Mouse (Mus musculus): ENCODE data around the gene Ggt1. TPM values are rescaled to one million over a fixed set of nuclear protein-coding genes. Genes with fewer than 3 reads are reported as not detected.
"Not testable (repeated sequence)": the region's sequence is repeated elsewhere in the genome, so short reads cannot be mapped to it uniquely, and the experiment has no call there.

Ggt1 gene
- polyA plus RNA-seq, 1 experiment = 0.33 TPM

GRCm38 (mm10) chr10:75549886-75550285 lies 11.5 kb upstream of the Ggt1 start:
- DNase-seq (ENCODE audit: low spot score) = no peak

DNA sequence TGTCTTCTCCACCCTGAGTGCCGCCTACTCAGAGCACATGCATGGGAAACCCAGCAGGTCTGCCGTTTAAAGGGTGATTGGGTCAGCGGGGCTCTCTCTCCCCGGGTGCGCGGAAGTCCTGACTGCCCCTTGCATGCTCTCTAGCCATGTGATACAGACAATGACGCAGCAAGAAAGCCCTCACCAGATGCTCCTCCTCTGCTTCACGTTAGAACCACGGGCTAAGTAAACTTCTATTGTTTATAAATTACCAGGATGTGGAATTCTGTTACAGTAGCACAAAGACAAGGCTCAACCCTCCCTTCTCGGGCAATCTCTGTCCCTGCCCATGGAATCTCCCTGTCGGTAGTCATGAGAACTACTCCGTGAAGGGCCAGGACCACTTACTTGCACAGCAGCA lies 10.2 kb upstream of the Ggt1 start:
- DNase-seq (ENCODE audit: low spot score) = no peak

- no peak for DNase-seq (ENCODE audit: low spot score)
These were observed 9.3 kb upstream of the Ggt1 start for GRCm38 (mm10) chr10:75552106-75552505.

DNA sequence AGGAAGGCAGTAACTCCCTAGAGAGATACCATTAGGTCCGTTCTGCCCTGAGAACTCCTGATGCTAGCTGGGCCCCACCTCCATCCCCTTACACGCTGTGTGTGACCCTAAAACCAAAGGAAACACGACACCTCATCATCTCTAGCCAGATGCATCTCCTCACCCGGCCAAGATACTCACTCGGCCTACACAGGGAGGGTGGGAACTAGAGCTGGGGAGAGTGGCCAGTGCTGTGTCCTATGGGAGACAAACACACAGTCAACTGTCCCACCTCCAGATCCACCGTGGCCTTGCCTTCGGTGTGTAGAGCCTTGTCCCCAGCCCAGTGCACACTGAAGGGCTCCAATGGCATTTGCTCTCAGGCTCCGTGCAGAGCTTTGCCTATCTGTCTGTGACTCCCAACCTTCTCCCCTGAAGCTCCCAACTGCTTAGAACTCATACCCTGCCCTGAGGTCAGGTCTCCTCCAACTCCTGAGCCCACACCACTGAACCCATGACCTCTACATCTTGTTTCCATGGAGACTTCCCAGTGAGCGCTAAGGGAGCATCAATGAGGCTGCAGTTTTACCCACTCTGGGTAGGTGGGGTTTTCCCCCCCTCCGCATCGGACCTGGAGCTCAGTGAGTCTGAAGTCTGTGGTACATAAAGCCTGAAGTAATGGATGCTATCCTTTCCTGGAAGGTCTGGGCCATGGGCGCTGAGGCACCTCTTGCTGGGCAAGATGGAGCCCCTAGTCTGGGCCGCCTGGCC lies 8.5 kb upstream of the Ggt1 start:
- DNase-seq (ENCODE audit: low spot score) = no peak

DNA sequence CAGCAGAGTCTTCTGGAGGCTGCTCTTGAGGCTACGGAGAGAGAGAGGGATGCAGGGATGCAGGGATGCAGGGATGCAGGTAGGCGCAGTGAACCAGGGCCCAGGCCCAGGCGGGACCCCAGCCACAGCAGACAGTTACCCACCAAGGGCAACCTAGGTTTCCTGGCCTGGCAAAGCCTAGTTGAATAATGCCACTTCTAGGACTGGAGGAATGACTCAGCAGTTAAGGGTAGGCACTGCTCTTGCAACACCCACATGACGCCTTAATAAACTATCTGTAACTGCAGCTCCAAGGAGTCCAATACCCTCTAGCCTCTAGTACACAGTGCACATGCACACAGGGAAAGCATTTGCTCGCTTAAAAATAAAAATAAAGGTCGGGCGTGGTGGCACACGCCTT lies 7.3 kb upstream of the Ggt1 start:
- no peak for DNase-seq (ENCODE audit: low spot score)

- no peak for DNase-seq (ENCODE audit: low spot score)
These were observed 5.8 kb upstream of the Ggt1 start for GRCm38 (mm10) chr10:75555557-75555956.

DNA sequence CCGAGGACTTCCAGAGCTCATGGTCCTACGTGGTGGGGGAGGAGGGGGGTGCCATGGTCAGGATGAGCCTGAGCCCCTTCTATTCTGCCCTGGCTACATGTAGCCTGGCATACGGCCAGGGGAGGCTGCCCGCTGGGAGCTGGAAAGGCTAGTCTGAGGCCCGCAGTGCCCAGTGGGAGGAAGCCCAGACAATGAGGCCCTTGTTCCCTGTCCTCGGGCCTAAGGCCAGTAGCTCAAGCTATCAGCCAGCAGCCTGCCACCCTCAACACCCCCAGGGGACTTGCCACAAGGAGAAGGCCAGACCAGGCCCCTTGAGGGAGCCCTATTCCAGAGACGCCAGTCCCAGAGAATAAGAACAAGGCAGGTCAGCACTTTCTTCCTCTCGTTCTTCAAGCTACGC lies 5.4 kb upstream of the Ggt1 start:
- DNase-seq (ENCODE audit: low spot score) = no peak

- no peak for DNase-seq (ENCODE audit: low spot score)
These were observed 2.9 kb upstream of the Ggt1 start for GRCm38 (mm10) chr10:75558515-75558914.

DNA sequence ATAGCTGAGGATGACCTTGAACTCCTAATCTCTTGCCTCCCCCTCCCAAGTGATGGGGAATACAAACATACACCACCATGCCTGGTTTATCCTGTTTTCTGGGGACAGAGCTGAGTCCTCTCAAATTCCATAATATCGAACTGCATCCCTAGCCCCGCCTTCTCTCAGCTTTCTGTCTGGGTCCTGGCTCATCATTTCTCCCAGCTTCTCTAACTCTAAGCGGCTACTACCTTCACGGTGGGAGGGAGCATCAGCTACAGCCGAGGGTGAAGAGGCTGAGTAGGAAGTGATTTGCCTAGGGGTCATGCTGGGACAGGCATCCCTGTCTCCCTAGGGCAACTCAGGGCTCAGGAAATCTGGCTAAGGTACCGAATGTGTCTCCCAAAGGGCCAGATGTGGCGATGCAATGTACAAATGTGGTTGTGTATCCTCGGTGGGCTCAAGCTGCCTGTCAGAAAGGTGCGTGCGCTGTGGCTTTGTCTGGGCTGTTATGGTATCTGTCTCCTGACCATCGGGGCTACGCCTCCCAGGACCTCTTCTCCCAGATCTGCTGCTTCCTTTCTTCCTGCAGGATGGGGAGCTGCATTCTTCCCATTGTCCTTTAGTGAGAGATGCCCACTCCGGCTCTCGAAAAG lies 2.2 kb upstream of the Ggt1 start:
- DNase-seq (ENCODE audit: low spot score) = no peak

DNA sequence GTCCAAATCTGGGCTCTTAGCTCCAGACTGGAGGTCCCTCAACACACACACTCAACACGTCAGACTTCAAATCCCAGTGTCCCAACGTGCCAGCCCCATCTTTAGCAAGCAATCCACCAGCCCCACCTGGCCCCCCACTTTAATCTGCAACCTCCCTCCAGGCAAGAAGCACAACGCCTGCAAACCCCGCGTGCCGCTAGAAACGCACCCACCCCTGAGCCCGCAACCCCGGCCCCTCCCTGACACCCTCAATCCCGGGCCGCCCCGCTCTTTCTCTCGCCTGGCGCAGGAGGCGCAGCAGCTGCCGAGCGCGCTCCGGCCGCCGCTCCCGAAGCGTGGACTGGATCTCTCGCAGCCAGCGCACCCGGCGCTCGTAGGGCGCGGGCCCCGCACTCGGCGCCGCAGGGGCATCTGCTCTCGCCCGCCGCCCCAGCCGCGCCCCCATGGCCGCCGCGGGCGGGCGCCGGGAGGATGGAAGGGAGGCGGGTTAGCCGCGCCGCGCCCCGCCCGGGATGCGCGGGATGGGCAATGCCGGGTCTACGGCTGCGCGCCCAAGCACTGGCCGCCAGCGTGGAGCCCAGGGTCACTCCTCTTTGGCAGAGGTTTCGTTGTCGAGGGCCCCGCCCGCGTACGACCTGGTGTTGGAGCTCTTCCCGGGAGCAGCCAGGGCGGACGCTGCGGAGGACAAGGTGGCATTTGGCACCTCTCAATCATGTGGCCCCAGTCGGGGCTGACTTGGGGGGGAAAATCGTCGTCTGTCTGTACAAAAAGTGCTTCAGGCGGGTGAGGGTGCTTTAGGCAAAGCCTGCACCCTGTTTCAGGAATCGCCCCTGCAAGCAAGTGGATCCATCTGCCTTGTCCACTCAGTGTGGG lies 1.5 kb upstream of the Ggt1 start, which contains the start of gene Lrrc75b:
Gene Lrrc75b, minus strand, starts transcription at position 655 of the 873 bp plus-strand sequence.
- no peak for DNase-seq (ENCODE audit: low spot score)

GRCm38 (mm10) chr10:75560549-75560899 lies 880 bp upstream of the Ggt1 start:
- DNase-seq (ENCODE audit: low spot score) = no peak

- DNase-seq (ENCODE audit: low spot score) = no peak
These were observed 1.2 kb downstream of the Ggt1 start for GRCm38 (mm10) chr10:75562596-75562995.

GRCm38 (mm10) chr10:75564687-75565265 lies 3.4 kb downstream of the Ggt1 start:
- DNase-seq (ENCODE audit: low spot score) = no peak

- DNase-seq (ENCODE audit: low spot score) = no peak
These were observed 4.0 kb downstream of the Ggt1 start for GRCm38 (mm10) chr10:75565436-75565835.

DNA sequence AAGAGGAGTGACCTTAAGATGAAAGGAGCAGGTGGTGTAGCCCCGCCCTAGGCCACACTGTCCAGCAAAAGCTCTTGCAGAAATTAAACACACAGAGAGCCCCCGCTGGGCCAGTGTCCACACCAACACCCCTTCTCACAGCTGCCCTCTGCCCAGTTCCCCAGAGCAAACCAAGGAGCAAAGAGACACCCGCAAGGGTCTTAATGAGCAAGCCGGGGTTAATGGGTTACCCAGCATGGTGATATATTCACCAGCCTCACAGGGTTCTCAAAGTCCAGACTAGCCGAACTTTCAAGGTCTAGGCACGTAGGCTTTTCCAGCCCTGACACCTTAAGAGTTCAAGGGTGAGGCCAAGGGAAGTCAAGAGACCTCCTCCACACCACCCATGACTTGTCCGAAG lies 4.5 kb downstream of the Ggt1 start:
- DNase-seq (ENCODE audit: low spot score) = no peak

DNA sequence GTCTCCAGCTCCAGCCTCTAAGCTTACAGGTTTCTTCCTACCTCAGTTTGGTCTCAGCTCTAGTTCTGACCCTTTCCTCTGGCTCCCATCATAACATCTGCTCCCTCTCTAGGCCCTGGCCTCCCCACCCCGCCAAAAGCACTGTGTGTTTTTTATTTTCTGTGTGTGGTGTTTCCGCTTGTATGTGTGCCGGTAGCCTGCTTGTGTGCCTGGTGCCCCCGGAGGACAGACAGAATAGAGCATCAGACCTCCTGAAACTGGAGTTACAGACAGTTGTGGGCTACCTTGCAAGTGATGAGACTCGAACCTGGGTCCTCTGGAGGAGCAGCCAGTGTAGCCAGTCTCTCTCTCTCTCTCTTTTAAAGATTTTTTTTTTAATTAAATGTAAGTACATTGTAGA lies 4.9 kb downstream of the Ggt1 start:
- no peak for DNase-seq (ENCODE audit: low spot score)

GRCm38 (mm10) chr10:75566765-75567164 lies 5.4 kb downstream of the Ggt1 start:
- DNase-seq (ENCODE audit: low spot score) = not testable (repeated sequence)

DNA sequence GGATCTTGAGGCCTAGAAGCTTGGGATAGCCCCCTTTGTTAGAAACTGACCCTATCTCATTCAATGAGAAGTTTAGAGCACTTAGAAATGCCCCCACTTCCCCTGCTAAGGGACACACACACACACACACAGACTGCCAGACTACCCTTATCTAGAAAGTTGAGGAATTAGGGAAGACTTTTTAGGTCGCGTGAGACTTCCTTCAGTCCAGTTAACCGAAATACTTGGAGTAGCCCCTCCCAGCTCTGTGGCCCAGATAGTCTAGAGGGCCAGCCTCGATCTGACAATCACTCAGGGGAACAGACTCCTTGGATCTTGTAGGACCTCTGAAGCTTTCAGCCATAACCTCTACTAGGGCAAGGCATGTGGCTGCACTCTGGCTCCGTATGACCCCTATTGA lies 6.6 kb downstream of the Ggt1 start:
- no peak for DNase-seq (ENCODE audit: low spot score)

GRCm38 (mm10) chr10:75568441-75568840 lies 7.0 kb downstream of the Ggt1 start:
- no peak for DNase-seq (ENCODE audit: low spot score)

GRCm38 (mm10) chr10:75568851-75569250 lies 7.4 kb downstream of the Ggt1 start:
- DNase-seq (ENCODE audit: low spot score) = no peak

GRCm38 (mm10) chr10:75570981-75571657 lies 9.7 kb downstream of the Ggt1 start:
- no peak for DNase-seq (ENCODE audit: low spot score)

DNA sequence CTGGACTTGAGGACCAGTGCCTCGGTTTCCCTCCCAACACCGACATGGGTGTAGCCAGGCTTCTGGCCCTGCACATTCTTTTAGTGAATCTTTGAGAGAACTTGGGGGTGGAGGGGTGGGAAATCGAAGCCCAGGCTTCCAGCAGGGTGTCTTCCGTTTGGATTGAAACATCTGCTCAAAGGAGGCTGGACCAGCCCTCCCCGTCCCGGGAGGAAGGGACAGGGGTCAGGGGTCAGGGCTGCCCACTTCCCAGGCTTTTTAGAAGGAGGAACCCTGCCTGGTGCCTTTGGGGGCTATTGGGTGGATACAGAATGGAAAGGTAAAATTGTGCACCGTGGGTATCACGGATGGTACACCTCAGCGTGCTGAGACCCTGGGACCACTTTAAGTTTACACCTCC lies 10.5 kb downstream of the Ggt1 start:
- no peak for DNase-seq (ENCODE audit: low spot score)
